Mouse (Mus musculus) left cerebral cortex, postnatal 14 days (tissue): Measurements from ENCODE around the gene Xkr7. TPM values are rescaled to one million over a fixed set of nuclear protein-coding genes. Genes with fewer than 3 reads are reported as not detected.

Experiments used
- total RNA-seq, 2 experiments: library from RNA; stranded (reverse); gene quantifications; 2 replicates each; pipeline ENCODE4 v1.2.3; 2021

Xkr7 gene
- total RNA-seq, 2 experiments from 2014 or later: 7.4 to 8.5 TPM

Other genes starting within 250 kb of the Xkr7 start
- gene Bcl2l1, start 200.1 kb upstream of the Xkr7 start, total RNA-seq: 100 to 1,000 TPM; 120 to 127 TPM
- gene Tpx2, start 183.9 kb upstream of the Xkr7 start, total RNA-seq: 1 to 10 TPM; 2.6 to 3.0 TPM
- gene Mylk2, start 120.5 kb upstream of the Xkr7 start, total RNA-seq: not detected
- 1 to 10 TPM; 1.2 to 1.7 TPM for gene Foxs1, start 98.6 kb upstream of the Xkr7 start, total RNA-seq
- 10 to 100 TPM; 23.2 to 28.3 TPM for gene Dusp15, start 80.2 kb upstream of the Xkr7 start, total RNA-seq
- gene Ttll9, start 69.4 kb upstream of the Xkr7 start, total RNA-seq: 1 to 10 TPM; 3.1 to 3.2 TPM
- 10 to 100 TPM; 52.5 to 53.3 TPM for gene Pdrg1, start 16.4 kb upstream of the Xkr7 start, total RNA-seq
- 1 to 10 TPM; 6.8 to 6.9 TPM for gene Ccm2l, start 34.1 kb downstream of the Xkr7 start, total RNA-seq
- 1 to 10 TPM; 1.7 to 2.9 TPM for gene Hck, start 76.6 kb downstream of the Xkr7 start, total RNA-seq
- gene Tm9sf4, start 129.5 kb downstream of the Xkr7 start, total RNA-seq: 100 to 1,000 TPM; 118 to 120 TPM
- 10 to 100 TPM; 30.0 to 30.7 TPM for gene Tspyl3, start 193.6 kb downstream of the Xkr7 start, total RNA-seq
- 1 to 10 TPM; 4.4 to 4.5 TPM for gene Plagl2, start 209.6 kb downstream of the Xkr7 start, total RNA-seq
- 10 to 100 TPM; 14.3 to 17.4 TPM for gene Pofut1, start 209.7 kb downstream of the Xkr7 start, total RNA-seq